Mouse (Mus musculus): ENCODE results near the gene Stat2.

Gene Stat2

GRCm38 (mm10) chr10:128338948-128339347, 68.6 kb downstream of the Stat2 start:
- no peak for DNase-seq (ENCODE audit: low spot score)

GRCm38 (mm10) chr10:128340257-128340656, 69.9 kb downstream of the Stat2 start:
- peak; percentile 19 for DNase-seq (ENCODE audit: low spot score)

Data from embryo, embryonic 10.5 days (tissue).